Mouse (Mus musculus) C2C12 (cell line): ENCODE results near the gene Plk4. TPM values are rescaled to one million over a fixed set of nuclear protein-coding genes. Genes with fewer than 3 reads are reported as not detected.
"Not testable (repeated sequence)": the region's sequence is repeated elsewhere in the genome, so short reads cannot be mapped to it uniquely, and the experiment has no call there.

Experiments used
- H3K27me3 ChIP-seq: one replicate; pipeline ENCODE4 v1.6.1; 2011; ENCODE audit not compliant: control insufficient read depth, insufficient read depth, insufficient read length
- H3K36me3 ChIP-seq: one replicate; pipeline ENCODE4 v1.6.1; 2011; ENCODE audit not compliant: control insufficient read depth, insufficient read depth
- H3K4me3 ChIP-seq: one replicate; pipeline ENCODE4 v1.5.1; 2011; ENCODE audit warnings: mild to moderate bottlenecking, control low read depth; ENCODE audit not compliant: poor library complexity, insufficient read depth, severe bottlenecking
- H3K79me2 ChIP-seq: one replicate; pipeline ENCODE4 v1.6.1; 2011; ENCODE audit not compliant: control insufficient read depth, insufficient read depth
- H3K79me3 ChIP-seq: one replicate; pipeline ENCODE4 v1.6.1; 2011; ENCODE audit warnings: low read depth, control low read depth
- H3ac ChIP-seq: one replicate; pipeline ENCODE3; 2011; ENCODE audit warnings: low read depth; ENCODE audit not compliant: control insufficient read depth, insufficient read length
- CEBPB ChIP-seq: IDR thresholded peaks from one replicate; pipeline ENCODE4 v1.6.1; 2011; ENCODE audit warnings: low read depth, mild to moderate bottlenecking, control low read depth, moderate library complexity
- CTCF ChIP-seq: IDR thresholded peaks from one replicate; pipeline ENCODE4 v1.5.1; 2011; ENCODE audit not compliant: control insufficient read depth, insufficient read depth, insufficient read length
- FOSL1 ChIP-seq: IDR thresholded peaks from one replicate; pipeline ENCODE4 v1.8.0; 2011; ENCODE audit warnings: mild to moderate bottlenecking, low read length; ENCODE audit not compliant: poor library complexity, insufficient read depth, severe bottlenecking
- MAX ChIP-seq: IDR thresholded peaks from one replicate; pipeline ENCODE4 v1.6.1; 2011; ENCODE audit warnings: mild to moderate bottlenecking, control low read depth
- MYOD1 ChIP-seq: IDR thresholded peaks from one replicate; pipeline ENCODE4 v1.6.1; 2011; ENCODE audit warnings: low read depth; ENCODE audit not compliant: control insufficient read depth, insufficient read length
- MYOG ChIP-seq: IDR thresholded peaks from one replicate; pipeline ENCODE4 v1.6.1; 2011; ENCODE audit not compliant: control insufficient read depth, insufficient read length; ENCODE audit errors: extremely low read depth
- USF1 ChIP-seq: IDR thresholded peaks from one replicate; pipeline ENCODE4 v1.6.1; 2011; ENCODE audit warnings: low read depth, mild to moderate bottlenecking, control low read depth, moderate library complexity
- polyA plus RNA-seq: library from polyadenylated mRNA; unstranded; fragments of >200 nt; fragmentation: generic; extraction: Trizol; gene quantifications from one replicate; pipeline ENCODE4 v1.2.1, GENCODE M21; 2012; ENCODE audit warnings: missing spikeins

Gene Plk4
- polyA plus RNA-seq, 1 experiment = 15.7 TPM

- H3K4me3 ChIP-seq = no peak overlapping the region
- H3K36me3 ChIP-seq = peaks cover 47% of the 10 kb centered on the region
- H3K79me3 ChIP-seq = peaks cover 31% of the 10 kb centered on the region
- no peak overlapping the region for H3ac ChIP-seq
- H3K79me2 ChIP-seq = peaks cover 36% of the 10 kb centered on the region
- TF ChIP-seq MAX = no peak
- no peak for TF ChIP-seq MYOD1
- TF ChIP-seq FOSL1 = no peak
- TF ChIP-seq CTCF = no peak
- no peak for TF ChIP-seq USF1
- TF ChIP-seq CEBPB = no peak
- TF ChIP-seq MYOG = no peak
- no peaks in the 10 kb centered on the region for H3K27me3 ChIP-seq
Observed at GRCm38 (mm10) chr3:40798500-40798899, 1.3 kb upstream of the Plk4 start.

GRCm38 (mm10) chr3:40800373-40800823, 579 bp downstream of the Plk4 start:
- no peak for TF ChIP-seq MYOD1
- no peak for TF ChIP-seq CEBPB
- no peak for TF ChIP-seq CTCF
- TF ChIP-seq MYOG = no peak
- TF ChIP-seq FOSL1 = no peak
- no peak for TF ChIP-seq USF1
- TF ChIP-seq MAX = no peak
- peaks cover 55% of the 10 kb centered on the region for H3K79me2 ChIP-seq
- H3ac ChIP-seq = peak overlapping the region; percentile 88
- H3K4me3 ChIP-seq = peak overlapping the region; percentile 89
- H3K36me3 ChIP-seq = peaks cover 52% of the 10 kb centered on the region
- H3K79me3 ChIP-seq = peaks cover 48% of the 10 kb centered on the region
- no peaks in the 10 kb centered on the region for H3K27me3 ChIP-seq

DNA sequence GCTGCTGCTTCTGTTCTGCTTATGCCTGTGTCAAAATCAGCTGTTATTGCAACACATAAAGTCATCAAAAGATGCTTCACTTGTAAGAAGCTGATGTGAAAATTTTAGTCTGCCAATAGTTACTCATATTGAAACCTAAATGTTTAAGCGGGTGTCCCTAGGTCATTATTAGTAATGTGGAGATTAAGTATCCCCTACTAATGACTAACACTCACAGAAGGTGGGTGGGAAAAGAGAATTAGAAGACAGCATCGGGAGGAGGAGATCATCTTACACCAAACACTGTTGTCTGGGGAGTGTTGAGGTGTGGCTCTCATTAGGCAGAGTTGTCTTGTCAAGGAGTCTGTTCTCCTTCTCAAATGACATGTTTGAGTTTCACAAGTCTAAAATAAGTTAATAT, 7.1 kb downstream of the Plk4 start:
- Histone ChIP-seq H3K36me3 (peaks cover 94% of the 10 kb centered on the region), H3K4me3 (no peak overlapping the region)
- no peak for TF ChIP-seq MAX
- TF ChIP-seq CTCF = no peak
- no peak for TF ChIP-seq MYOG
- TF ChIP-seq FOSL1 = no peak
- no peak for TF ChIP-seq CEBPB
- no peak for TF ChIP-seq USF1
- TF ChIP-seq MYOD1 = no peak

GRCm38 (mm10) chr3:40808686-40809085, 8.9 kb downstream of the Plk4 start:
- H3K36me3 ChIP-seq = peaks cover 94% of the 10 kb centered on the region
- H3K27me3 ChIP-seq = no peaks in the 10 kb centered on the region
- peaks cover 63% of the 10 kb centered on the region for H3K79me2 ChIP-seq
- no peak overlapping the region for H3ac ChIP-seq
- H3K79me3 ChIP-seq = peaks cover 34% of the 10 kb centered on the region
- H3K4me3 ChIP-seq = no peak overlapping the region
- no peak for TF ChIP-seq MYOD1
- no peak for TF ChIP-seq MYOG
- TF ChIP-seq CEBPB = no peak

More for the DNA sequence above, 7.1 kb downstream of the Plk4 start:
- Histone ChIP-seq H3K79me3 (peaks cover 51% of the 10 kb centered on the region), H3ac (no peak overlapping the region), H3K27me3 (no peaks in the 10 kb centered on the region), H3K79me2 (peaks cover 81% of the 10 kb centered on the region)

GRCm38 (mm10) chr3:40809894-40810293, 10.1 kb downstream of the Plk4 start:
- peaks cover 51% of the 10 kb centered on the region for H3K79me2 ChIP-seq
- peaks cover 24% of the 10 kb centered on the region for H3K79me3 ChIP-seq
- H3K4me3 ChIP-seq = no peak overlapping the region
- no peaks in the 10 kb centered on the region for H3K27me3 ChIP-seq
- H3ac ChIP-seq = no peak overlapping the region
- TF ChIP-seq CTCF = no peak
- H3K36me3 ChIP-seq = peaks cover 95% of the 10 kb centered on the region

DNA sequence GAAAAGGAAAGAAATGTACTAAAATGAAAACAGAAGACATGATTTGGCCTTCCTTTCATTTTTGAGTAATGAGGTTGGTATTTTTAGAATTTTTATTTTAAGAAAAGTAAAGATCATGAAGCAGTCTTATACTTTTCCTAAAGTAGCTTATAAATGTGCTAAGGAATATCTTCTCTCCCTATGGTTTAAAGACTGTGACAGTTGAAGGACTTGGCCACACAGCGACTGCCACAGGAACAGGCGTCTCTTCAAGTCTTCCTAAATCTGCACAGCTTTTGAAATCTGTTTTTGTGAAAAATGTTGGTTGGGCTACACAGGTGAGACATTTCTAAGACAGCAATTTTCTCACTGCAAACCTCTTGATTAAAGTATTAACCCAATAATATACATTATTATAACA, 13.5 kb downstream of the Plk4 start:
- H3K79me3 ChIP-seq = peaks cover 5% of the 10 kb centered on the region
- peaks cover 99% of the 10 kb centered on the region for H3K36me3 ChIP-seq
- no peak overlapping the region for H3ac ChIP-seq
- H3K4me3 ChIP-seq = no peak overlapping the region
- H3K79me2 ChIP-seq = peaks cover 17% of the 10 kb centered on the region
- TF ChIP-seq MYOD1 (no peak), MYOG (no peak), MAX (no peak)
- no peaks in the 10 kb centered on the region for H3K27me3 ChIP-seq

GRCm38 (mm10) chr3:40845521-40845920, 45.7 kb downstream of the Plk4 start:
- H3K27me3 ChIP-seq, H3K79me2 ChIP-seq: not testable (repeated sequence)
- H3K4me3 ChIP-seq = peak overlapping the region; percentile 11

More at GRCm38 (mm10) chr3:40845521-40845920, 45.7 kb downstream of the Plk4 start:
- H3K79me3 ChIP-seq, H3ac ChIP-seq, H3K36me3 ChIP-seq: not testable (repeated sequence)
